Mouse (Mus musculus) layer of hippocampus, postnatal 36 days (tissue): Measurements from ENCODE around the gene Olfr107. TPM values are rescaled to one million over a fixed set of nuclear protein-coding genes. Genes with fewer than 3 reads are reported as not detected.

Experiments used
- DNase-seq, 2 experiments: peaks; one replicate each; pipeline ENCODE4 v3.0.0; 2022
- total RNA-seq, 2 experiments: library from RNA; stranded (reverse); gene quantifications; 2 replicates each; pipeline ENCODE4 v1.2.3; 2021

Olfr107 gene
- not detected for total RNA-seq

GRCm38 (mm10) chr17:37398926-37399325, at the start of gene Olfr107:
Gene Olfr107, plus strand, starts transcription at chr17:37399226.
- no peak for DNase-seq

- no peak for DNase-seq
Observed at GRCm38 (mm10) chr17:37359282-37359681, 39.7 kb upstream of the Olfr107 start, which contains the start of gene Olfr104-ps. Gene Olfr104-ps, plus strand, starts transcription at chr17:37359582.

- no peak for DNase-seq
Observed at GRCm38 (mm10) chr17:37378733-37379132, 20.3 kb upstream of the Olfr107 start, which contains the start of gene Olfr105-ps. Gene Olfr105-ps, plus strand, starts transcription at chr17:37379033.

DNA sequence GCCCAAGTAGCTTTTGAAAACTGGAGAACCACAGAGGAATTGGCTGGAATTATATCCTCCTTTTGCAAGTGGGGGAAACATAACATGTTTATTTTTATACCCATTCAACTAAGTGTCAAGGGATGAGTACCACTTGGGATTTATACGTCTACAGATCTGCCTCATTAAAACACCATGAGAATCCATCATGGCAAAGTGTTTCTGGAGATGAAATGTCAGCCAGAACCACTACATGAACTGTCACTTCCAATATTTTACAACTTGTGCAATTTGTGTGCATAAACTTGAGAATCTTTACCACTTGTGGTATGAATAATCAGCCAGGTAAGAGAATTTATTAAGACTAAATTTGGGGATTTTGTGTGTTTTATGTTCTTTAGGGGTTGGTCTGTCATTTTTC, 8.9 kb upstream of the Olfr107 start, which contains the start of gene Olfr106-ps:
Olfr106-ps (plus strand) TSS at position 301 of the 400 bp plus-strand sequence.
- DNase-seq: no peak

GRCm38 (mm10) chr17:37413380-37413779, 14.4 kb downstream of the Olfr107 start:
- DNase-seq: no peak

DNA sequence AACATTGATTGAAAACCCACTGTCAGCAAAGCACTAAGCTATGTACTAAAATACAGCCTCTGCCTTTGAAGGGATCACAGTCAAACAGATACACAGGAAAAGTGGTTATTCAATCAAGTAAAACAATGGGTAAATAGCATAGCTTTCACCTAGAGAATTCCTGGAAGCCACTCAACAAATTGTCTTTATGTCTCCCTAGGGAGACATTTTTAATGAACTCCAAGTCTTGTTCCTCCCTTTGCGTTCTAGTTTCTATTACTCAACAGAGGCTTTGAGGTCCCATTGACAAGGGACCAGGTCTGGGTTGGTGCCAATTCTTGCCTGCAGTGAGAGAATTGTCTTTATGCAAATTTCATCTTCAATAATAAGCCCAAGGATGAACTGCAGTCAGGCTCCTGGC, 46.2 kb downstream of the Olfr107 start, which contains the start of gene Olfr108:
Olfr108 (plus strand) TSS at position 301 of the 400 bp plus-strand sequence.
- no peak for DNase-seq

Other genes with a start within 250 kb of the Olfr107 start
- not detected for gene Olfr93, start 237.7 kb upstream of the Olfr107 start, total RNA-seq
- gene Ubd, start 205.3 kb upstream of the Olfr107 start, total RNA-seq: not detected
- gene Olfr94, start 198.2 kb upstream of the Olfr107 start, total RNA-seq: not detected
- gene Olfr95, start 186.1 kb upstream of the Olfr107 start, total RNA-seq: not detected
- not detected for gene Olfr96, start 179.1 kb upstream of the Olfr107 start, total RNA-seq
- gene Olfr97, start 161.9 kb upstream of the Olfr107 start, total RNA-seq: not detected
- not detected for gene Olfr98, start 135.5 kb upstream of the Olfr107 start, total RNA-seq
- gene H2-M3, start 129.0 kb upstream of the Olfr107 start, total RNA-seq: 1 to 10 TPM; 1.5 to 2.0 TPM
- gene Olfr99, start 115.8 kb upstream of the Olfr107 start, total RNA-seq: not detected
- gene Olfr101, start 94.9 kb upstream of the Olfr107 start, total RNA-seq: not detected
- not detected for gene Olfr102, start 82.2 kb upstream of the Olfr107 start, total RNA-seq
- gene Olfr103, start 59.5 kb upstream of the Olfr107 start, total RNA-seq: not detected
- gene Olfr104-ps, start 39.6 kb upstream of the Olfr107 start, total RNA-seq: not detected
- not detected for gene Olfr105-ps, start 20.2 kb upstream of the Olfr107 start, total RNA-seq
- gene Olfr106-ps, start 8.8 kb upstream of the Olfr107 start, total RNA-seq: not detected
- not detected for gene Olfr108, start 46.3 kb downstream of the Olfr107 start, total RNA-seq
- not detected for gene Olfr109, start 59.7 kb downstream of the Olfr107 start, total RNA-seq
- not detected for gene H2-M2, start 84.3 kb downstream of the Olfr107 start, total RNA-seq
- gene Olfr110, start 93.2 kb downstream of the Olfr107 start, total RNA-seq: not detected
- not detected for gene Olfr111, start 108.8 kb downstream of the Olfr107 start, total RNA-seq
- gene Olfr112, start 170.2 kb downstream of the Olfr107 start, total RNA-seq: not detected
- not detected for gene Olfr113, start 178.4 kb downstream of the Olfr107 start, total RNA-seq
- not detected for gene Olfr114, start 193.5 kb downstream of the Olfr107 start, total RNA-seq
- gene Olfr115, start 227.9 kb downstream of the Olfr107 start, total RNA-seq: not detected
- not detected for gene Olfr116, start 228.0 kb downstream of the Olfr107 start, total RNA-seq